8 mouse cellular contexts compared by ENCODE assay signal in the genomic region with DNA sequence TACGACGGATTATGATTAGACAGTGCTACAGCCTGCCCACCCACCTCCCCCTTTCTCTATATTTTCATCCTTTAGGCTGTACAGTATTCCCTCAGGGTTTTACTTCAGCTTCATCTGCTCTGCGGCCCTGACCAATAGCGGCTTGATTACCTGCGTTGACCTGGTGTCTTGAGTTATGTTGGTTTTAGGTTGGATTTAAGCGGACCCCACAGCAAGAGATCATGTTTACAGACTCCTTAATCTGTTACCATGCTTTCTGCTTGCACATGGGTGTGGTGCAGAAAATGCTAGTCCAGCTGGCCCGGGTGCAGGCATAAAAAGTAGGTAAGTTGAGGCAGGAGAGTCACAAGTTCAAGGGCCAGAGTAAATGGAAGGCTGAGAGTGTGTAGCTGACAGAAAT. TPM values are rescaled to one million over a fixed set of nuclear protein-coding genes. Genes with fewer than 3 reads are reported as not detected.
DNase-seq lines count a peak whose midpoint lies in the region; ATAC-seq and TF ChIP-seq lines count a peak whose summit lies in the region.

No protein-coding gene starts in this region.

- no peaks in the 10 kb centered on the region for H3K9me3 ChIP-seq in kidney, embryonic 16.5 days (ENCODE audit: low read length)
- no peaks in the 10 kb centered on the region for H3K9me3 ChIP-seq in embryonic facial prominence, embryonic 15.5 days (replicated peaks)
- no peaks in the 10 kb centered on the region for H3K9me3 ChIP-seq in intestine, embryonic 15.5 days

- TF ChIP-seq POLR2A in myocyte (IDR thresholded peaks at IDR 0.05; ENCODE audit: insufficient read length, low read depth): no peak

- peak overlapping the region; percentile 79 for H3K9ac ChIP-seq in kidney, embryonic 16.5 days (replicated peaks; ENCODE audit: low read length)
- H3K9ac ChIP-seq in embryonic facial prominence, embryonic 15.5 days: peak overlapping the region; percentile 59
- H3K9ac ChIP-seq in intestine, embryonic 15.5 days: no peak overlapping the region; the same call in 1 of the 2 replicates

- no peak for ATAC-seq in kidney, embryonic 16.5 days (ENCODE audit: low FRiP score, low TSS enrichment)
- no peak for ATAC-seq in embryonic facial prominence, embryonic 15.5 days (ENCODE audit: insufficient number of reproducible peaks, low FRiP score, low TSS enrichment, low read depth)
- no peak for ATAC-seq in intestine, embryonic 15.5 days

- H3K4me1 ChIP-seq in kidney, embryonic 16.5 days (ENCODE audit: insufficient read depth, low read length): peaks cover 31% of the 10 kb centered on the region
- peaks cover 26% of the 10 kb centered on the region for H3K4me1 ChIP-seq in embryonic facial prominence, embryonic 15.5 days
- H3K4me1 ChIP-seq in intestine, embryonic 15.5 days (replicated peaks): peaks cover 13% of the 10 kb centered on the region

- H3K27ac ChIP-seq in kidney, embryonic 16.5 days (ENCODE audit: low read length): peak overlapping the region; percentile 65
- peak overlapping the region; percentile 85 for H3K27ac ChIP-seq in embryonic facial prominence, embryonic 15.5 days (replicated peaks)
- peak overlapping the region; percentile 82; the same call in 1 of the 2 replicates for H3K27ac ChIP-seq in intestine, embryonic 15.5 days

- no peak overlapping the region for H3ac ChIP-seq in myocyte (ENCODE audit: control insufficient read depth, insufficient read length)

- no peak for DNase-seq in kidney, postnatal 14 days
- DNase-seq in yolk sac, embryonic 10.5 days (ENCODE audit: low spot score): no peak
- no peak for DNase-seq in c-Kit-positive CD71-positive TER-119-positive erythroid progenitor cells, embryonic 14.5 days (ENCODE audit: low spot score)
- DNase-seq in kidney, postnatal 10 days: no peak

- peaks cover 36% of the 10 kb centered on the region for H3K79me2 ChIP-seq in myocyte (ENCODE audit: control insufficient read depth, insufficient read depth)

- WGBS in kidney, embryonic 16.5 days: 70% methylated on average over 7 of the region's 7 CpGs
- 85% methylated on average over 7 of the region's 7 CpGs for WGBS in embryonic facial prominence, embryonic 15.5 days
- WGBS in intestine, embryonic 15.5 days: 77% methylated on average over 7 of the region's 7 CpGs

- H3K27me3 ChIP-seq in kidney, embryonic 16.5 days (ENCODE audit: insufficient read depth, low read length): no peaks in the 10 kb centered on the region
- no peaks in the 10 kb centered on the region for H3K27me3 ChIP-seq in embryonic facial prominence, embryonic 15.5 days
- no peaks in the 10 kb centered on the region for H3K27me3 ChIP-seq in intestine, embryonic 15.5 days (replicated peaks)
- no peaks in the 10 kb centered on the region for H3K27me3 ChIP-seq in myocyte (ENCODE audit: control insufficient read depth, insufficient read depth, insufficient read length)

- peaks cover 29% of the 10 kb centered on the region for H3K36me3 ChIP-seq in kidney, embryonic 16.5 days (ENCODE audit: insufficient read depth, low read length)
- H3K36me3 ChIP-seq in embryonic facial prominence, embryonic 15.5 days: peaks cover 42% of the 10 kb centered on the region
- H3K36me3 ChIP-seq in intestine, embryonic 15.5 days: peaks cover 19% of the 10 kb centered on the region; the same call in 1 of the 2 replicates
- H3K36me3 ChIP-seq in myocyte (ENCODE audit: control insufficient read depth, insufficient read depth): peaks cover 18% of the 10 kb centered on the region

- H3K4me3 ChIP-seq in kidney, embryonic 16.5 days (ENCODE audit: low read length): peak overlapping the region; percentile 88
- peak overlapping the region; percentile 90 for H3K4me3 ChIP-seq in embryonic facial prominence, embryonic 15.5 days (replicated peaks)
- H3K4me3 ChIP-seq in intestine, embryonic 15.5 days (replicated peaks): no peak overlapping the region
- H3K4me3 ChIP-seq in myocyte: peak overlapping the region; percentile 67

- H3K4me2 ChIP-seq in kidney, embryonic 16.5 days (replicated peaks; ENCODE audit: low read depth, low read length): peak overlapping the region; percentile 96
- peak overlapping the region; percentile 66 for H3K4me2 ChIP-seq in embryonic facial prominence, embryonic 15.5 days (replicated peaks)
- H3K4me2 ChIP-seq in intestine, embryonic 15.5 days (replicated peaks): peak overlapping the region; percentile 86
- peak overlapping the region; percentile 96 for H3K4me2 ChIP-seq in myocyte (ENCODE audit: low read depth)

TF ChIP-seq in myocyte, 11 proteins besides CTCF, POLR2A, EP300 and RAD21:
- TF ChIP-seq TCF3 (IDR thresholded peaks at IDR 0.05; ENCODE audit: insufficient read length, low read depth) (no peak), E2F4 (IDR thresholded peaks at IDR 0.05; ENCODE audit: insufficient read depth) (no peak), MAX (IDR thresholded peaks at IDR 0.05; ENCODE audit: low read depth) (no peak), CEBPB (IDR thresholded peaks at IDR 0.05; ENCODE audit: insufficient read depth, poor library complexity, severe bottlenecking) (no peak), MYOG (IDR thresholded peaks at IDR 0.05; ENCODE audit: control insufficient read depth in 1 of 3, insufficient read depth in 1 of 3, insufficient read length in 2 of 3, low read depth in 2 of 3) (no peak), REST (IDR thresholded peaks at IDR 0.05; ENCODE audit: insufficient read depth, insufficient read length) (no peak), MYOD1 (IDR thresholded peaks at IDR 0.05; ENCODE audit: control insufficient read depth in 1 of 3, insufficient read length in 2 of 3, low read depth in 2 of 3) (no peak), POLR2AphosphoS2 (IDR thresholded peaks at IDR 0.05; ENCODE audit: insufficient read length, low read depth) (no peak), USF1 (IDR thresholded peaks at IDR 0.05; ENCODE audit: low read depth) (no peak), SRF (IDR thresholded peaks at IDR 0.05; ENCODE audit: control insufficient read depth, insufficient read length, low read depth) (no peak), TCF12 (IDR thresholded peaks at IDR 0.05; ENCODE audit: insufficient read depth, poor library complexity, severe bottlenecking) (no peak)

RNA-seq across cellular contexts. Expression of a gene that starts 0.8 kb away (rescaled TPM):
- polyA plus RNA-seq in kidney, embryonic 16.5 days (2015; fragmentation: Nextera tagmentation; extraction: Ambion mirVana): 148 and 161 TPM in 2 replicates
- 148 and 154 TPM in 2 replicates for polyA plus RNA-seq in embryonic facial prominence, embryonic 15.5 days (2015; fragmentation: Nextera tagmentation; extraction: Ambion mirVana)
- polyA plus RNA-seq in intestine, embryonic 15.5 days (2015; fragmentation: Nextera tagmentation; extraction: Ambion mirVana): 147 and 148 TPM in 2 replicates
- polyA plus RNA-seq in myocyte (2012; fragmentation: generic; extraction: Trizol): 106 TPM

RNA-seq across cellular contexts. Expression of a gene that starts 50.8 kb away (rescaled TPM):
- polyA plus RNA-seq in kidney, embryonic 16.5 days (2015; fragmentation: Nextera tagmentation; extraction: Ambion mirVana): 62.0 and 62.8 TPM in 2 replicates
- 59.2 and 61.5 TPM in 2 replicates for polyA plus RNA-seq in embryonic facial prominence, embryonic 15.5 days (2015; fragmentation: Nextera tagmentation; extraction: Ambion mirVana)
- polyA plus RNA-seq in intestine, embryonic 15.5 days (2015; fragmentation: Nextera tagmentation; extraction: Ambion mirVana): 39.8 and 41.2 TPM in 2 replicates
- polyA plus RNA-seq in myocyte (2012; fragmentation: generic; extraction: Trizol): 65.5 TPM
